Mouse (Mus musculus): ENCODE measurements around the gene Dst.

The Dst gene

DNA sequence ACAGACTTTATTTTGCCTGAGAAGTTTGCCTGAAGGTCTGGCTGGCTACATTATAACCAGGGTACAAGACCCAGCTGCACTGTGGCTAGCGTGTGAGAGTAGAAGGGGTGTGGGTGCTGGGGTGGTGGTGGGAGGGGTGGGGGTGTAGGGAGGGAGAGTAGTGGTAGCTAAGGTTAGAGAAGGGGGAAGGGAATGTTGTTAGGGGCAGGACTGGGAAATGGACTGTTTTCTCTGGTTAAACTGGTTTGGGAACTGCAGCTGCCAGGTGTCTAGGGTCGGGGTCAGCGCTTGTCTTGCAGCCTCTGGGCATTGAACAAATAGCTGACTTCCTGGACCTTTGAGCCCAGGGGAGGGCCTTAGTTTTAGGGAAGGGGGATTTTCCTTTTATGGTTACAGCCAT lies 17.3 kb downstream of the Dst start:
- no peak for DNase-seq (ENCODE audit: extremely low read depth, insufficient read length, low spot score)

GRCm38 (mm10) chr1:33927466-33927865 lies 19.4 kb downstream of the Dst start:
- DNase-seq (ENCODE audit: extremely low read depth, insufficient read length, low spot score): no peak

DNA sequence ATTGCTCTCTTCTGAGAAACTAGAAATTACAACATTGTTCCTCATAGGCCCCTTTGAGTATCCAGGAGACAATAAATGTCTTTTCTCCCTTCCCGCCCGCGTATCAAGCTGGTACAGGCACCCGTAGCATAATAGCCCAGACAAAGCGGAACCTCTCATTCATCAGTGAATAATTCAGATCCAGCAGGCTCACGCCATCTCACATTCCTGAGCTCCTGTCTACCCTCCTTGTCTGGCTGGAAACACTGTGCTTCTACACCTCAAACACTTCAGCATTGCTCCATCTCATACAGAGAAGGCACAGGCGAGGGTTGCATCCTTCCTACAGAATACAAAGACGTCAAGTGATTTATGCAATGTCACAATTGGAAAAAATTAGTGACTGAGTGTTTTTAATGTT lies 23.8 kb downstream of the Dst start:
- DNase-seq (ENCODE audit: extremely low read depth, insufficient read length, low spot score): no peak

DNA sequence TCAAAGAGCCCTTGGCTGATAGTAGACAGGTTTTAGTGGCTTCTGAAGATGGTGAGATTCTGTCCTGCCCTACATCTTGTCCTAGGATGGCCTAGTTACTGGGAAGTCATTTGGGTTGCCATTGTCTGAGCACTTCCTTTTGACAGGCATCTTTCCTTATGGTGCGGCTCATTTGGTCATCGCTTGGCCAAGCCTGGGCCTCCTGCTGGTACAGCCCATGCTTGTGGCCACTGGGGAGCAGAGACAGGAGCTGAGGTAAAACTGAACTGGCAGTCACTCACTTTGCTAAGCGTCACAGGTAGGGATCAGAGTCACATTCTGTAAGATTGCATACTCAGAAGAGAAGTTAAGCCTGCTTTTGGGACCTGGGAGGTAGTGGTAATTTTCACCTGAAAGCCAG lies 24.2 kb downstream of the Dst start:
- DNase-seq (ENCODE audit: extremely low read depth, insufficient read length, low spot score): no peak

DNA sequence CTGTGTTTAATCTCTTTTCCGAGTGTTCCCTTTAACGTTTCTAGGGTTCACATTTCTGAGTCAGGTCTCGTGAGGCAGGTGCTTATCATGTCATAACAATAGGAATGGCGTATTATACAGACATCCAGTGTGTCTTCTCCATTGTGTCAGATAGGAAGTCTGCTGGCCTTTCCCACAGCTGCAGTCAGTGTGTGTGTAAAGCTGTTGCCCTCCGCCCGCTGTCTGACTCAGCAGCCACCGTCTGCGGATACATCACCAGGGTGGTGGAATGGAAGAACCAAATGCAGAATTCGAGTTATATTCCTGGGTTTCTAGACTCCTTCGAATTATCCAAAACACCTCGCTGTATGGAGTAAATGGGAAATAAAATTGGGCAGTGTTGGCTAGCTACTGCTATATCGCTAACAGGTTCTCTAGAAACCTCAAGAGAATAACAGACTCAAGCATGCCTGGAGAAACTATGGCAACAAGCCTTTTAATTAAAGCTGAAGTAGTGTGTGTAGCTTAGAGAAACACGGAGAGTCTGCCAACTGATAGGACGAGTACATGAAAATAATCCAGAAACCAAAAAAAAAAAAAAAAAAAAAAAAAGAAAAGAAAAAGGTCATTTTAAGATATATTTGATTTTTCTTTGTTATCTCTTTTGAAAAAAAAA lies 24.9 kb downstream of the Dst start:
- DNase-seq (ENCODE audit: extremely low read depth, insufficient read length, low spot score): no peak

GRCm38 (mm10) chr1:33935946-33936345 lies 27.9 kb downstream of the Dst start:
- no peak for DNase-seq (ENCODE audit: extremely low read depth, insufficient read length, low spot score)

DNA sequence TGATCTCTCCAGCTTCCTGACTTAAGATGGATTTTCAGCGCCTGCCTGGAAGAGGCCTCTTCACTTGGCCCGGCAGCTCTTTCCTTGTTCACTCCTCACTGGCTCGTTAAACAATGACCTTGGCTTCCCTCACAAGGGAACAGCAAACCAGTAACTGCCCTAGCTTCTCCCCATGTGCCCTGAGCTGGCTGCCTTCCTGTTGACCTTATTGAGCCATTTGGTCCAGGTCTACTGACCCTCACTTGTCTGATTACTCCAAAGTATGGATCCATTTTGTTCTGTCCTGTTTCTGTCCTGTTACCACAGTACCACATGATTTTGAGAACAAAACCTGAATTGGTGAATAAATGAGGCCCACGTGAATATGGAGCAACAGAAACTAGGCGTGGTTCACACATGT lies 31.8 kb downstream of the Dst start:
- no peak for DNase-seq (ENCODE audit: extremely low read depth, insufficient read length, low spot score)

DNA sequence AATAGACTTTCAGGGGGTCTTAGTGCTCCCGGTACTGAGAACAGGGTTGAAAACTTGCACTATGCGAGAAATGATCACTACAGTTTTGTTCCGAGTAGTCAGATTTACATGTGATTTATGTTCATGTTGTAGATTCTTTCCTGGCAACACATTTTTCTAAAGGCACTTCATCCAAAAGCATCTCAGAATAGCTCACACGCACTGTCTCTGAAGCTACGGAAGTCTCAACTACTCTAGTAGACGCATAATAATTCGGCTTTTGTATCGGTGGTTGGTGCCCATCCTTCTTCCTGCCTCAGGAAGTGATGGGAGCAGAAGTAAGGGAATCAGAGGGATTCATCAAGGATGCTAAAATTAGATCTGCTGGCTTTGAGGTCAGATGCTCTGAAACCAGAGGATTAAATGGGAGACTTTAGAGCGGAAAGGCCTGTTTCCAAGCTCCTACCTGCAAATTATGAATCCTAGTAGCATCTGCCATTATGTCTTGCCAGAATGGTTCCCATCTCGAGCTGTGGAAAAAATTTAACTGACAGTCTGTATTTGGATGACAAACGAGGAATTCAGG lies 32.4 kb downstream of the Dst start:
- DNase-seq (ENCODE audit: extremely low read depth, insufficient read length, low spot score): no peak

GRCm38 (mm10) chr1:33942638-33943037 lies 34.6 kb downstream of the Dst start:
- no peak for DNase-seq (ENCODE audit: extremely low read depth, insufficient read length, low spot score)

GRCm38 (mm10) chr1:33943943-33944342 lies 35.9 kb downstream of the Dst start:
- no peak for DNase-seq (ENCODE audit: extremely low read depth, insufficient read length, low spot score)

- no peak for DNase-seq (ENCODE audit: extremely low read depth, insufficient read length, low spot score)
Observed at GRCm38 (mm10) chr1:33944977-33945750, 37.1 kb downstream of the Dst start.

- DNase-seq (ENCODE audit: extremely low read depth, insufficient read length, low spot score): no peak
Observed at GRCm38 (mm10) chr1:33945756-33946155, 37.7 kb downstream of the Dst start.

- no peak for DNase-seq (ENCODE audit: extremely low read depth, insufficient read length, low spot score)
Observed at GRCm38 (mm10) chr1:33946601-33947395, 38.8 kb downstream of the Dst start.

DNA sequence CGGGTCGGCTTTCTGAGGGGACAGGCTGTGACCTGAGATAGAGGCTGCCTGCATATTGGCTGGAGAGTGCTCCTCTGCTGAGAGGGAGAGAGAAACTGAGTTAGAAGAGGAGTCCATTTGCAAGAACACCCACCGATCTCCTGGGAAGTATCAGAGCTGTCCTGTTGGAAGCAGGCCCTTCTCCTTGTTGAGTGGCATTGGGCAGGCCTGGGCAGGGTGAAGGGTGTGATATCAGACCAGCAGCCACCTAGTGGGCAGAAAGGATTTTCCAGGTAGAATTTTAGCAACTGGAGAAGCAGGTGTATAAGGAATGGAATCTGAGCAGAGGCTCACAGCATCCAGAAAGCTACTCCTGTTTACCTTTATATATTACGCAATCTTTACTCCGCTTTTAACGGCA lies 39.8 kb downstream of the Dst start:
- DNase-seq (ENCODE audit: extremely low read depth, insufficient read length, low spot score): no peak

- DNase-seq (ENCODE audit: extremely low read depth, insufficient read length, low spot score): no peak
Observed at GRCm38 (mm10) chr1:33948511-33948910, 40.5 kb downstream of the Dst start.

DNA sequence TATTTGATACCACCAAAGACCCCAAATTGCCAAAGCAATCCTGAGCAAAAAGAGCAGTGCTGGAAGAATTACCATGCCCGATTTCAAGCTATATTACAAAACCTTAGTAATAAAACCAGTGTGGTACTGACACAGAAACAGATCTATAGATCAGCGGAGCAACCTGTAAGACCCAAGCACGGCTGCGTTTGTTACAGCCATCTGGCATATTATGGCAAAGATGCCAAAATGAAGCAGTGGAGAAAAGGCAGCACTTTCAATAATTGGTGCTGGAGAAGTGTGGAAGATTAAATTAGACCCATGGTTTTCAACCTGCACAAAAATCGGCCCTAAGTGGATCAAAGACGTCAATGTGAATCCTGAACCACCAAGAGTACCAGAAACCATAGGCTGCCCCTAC lies 47.6 kb downstream of the Dst start:
- no peak for DNase-seq (ENCODE audit: extremely low read depth, insufficient read length, low spot score)

DNA sequence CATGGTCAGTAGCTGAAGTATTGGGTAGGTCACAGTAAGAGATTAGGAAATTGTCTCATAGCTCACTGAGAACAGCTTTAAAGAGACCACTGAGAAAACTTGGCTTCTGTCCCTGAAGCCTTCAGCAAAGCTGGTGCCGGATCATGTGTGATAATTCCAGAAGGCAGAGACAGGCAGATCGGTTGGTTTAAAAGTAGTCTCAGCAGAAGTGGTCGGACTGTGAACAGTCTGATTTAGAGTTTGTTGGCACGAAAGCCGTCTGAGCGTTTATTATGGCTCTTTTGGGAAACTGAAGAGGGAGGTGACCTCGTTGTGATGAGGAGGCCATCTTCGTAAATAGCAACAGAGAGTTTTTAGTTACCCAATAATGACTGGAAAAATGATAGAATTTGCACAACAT lies 52.4 kb downstream of the Dst start:
- no peak for DNase-seq (ENCODE audit: extremely low read depth, insufficient read length, low spot score)

DNA sequence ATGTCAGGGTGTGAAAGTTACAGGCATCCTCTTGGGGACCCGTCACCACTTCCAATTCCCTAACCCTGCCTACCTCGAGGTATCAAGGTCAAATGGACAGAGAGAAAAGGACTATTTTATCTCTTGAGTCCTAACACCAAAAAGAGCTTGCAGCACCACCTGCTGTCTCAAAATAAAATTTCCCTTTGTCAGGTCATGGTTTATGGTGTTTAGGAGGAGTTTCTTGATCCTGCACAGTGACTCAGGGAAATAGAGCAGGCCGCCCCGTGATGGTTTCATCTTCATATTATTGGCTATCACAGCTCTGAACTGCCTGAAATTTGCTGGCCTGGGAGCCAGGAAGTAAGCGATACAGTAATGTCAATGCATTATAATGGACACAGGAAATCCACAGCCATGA lies 56.6 kb downstream of the Dst start:
- peak; percentile 50 for DNase-seq (ENCODE audit: extremely low read depth, insufficient read length, low spot score)

DNA sequence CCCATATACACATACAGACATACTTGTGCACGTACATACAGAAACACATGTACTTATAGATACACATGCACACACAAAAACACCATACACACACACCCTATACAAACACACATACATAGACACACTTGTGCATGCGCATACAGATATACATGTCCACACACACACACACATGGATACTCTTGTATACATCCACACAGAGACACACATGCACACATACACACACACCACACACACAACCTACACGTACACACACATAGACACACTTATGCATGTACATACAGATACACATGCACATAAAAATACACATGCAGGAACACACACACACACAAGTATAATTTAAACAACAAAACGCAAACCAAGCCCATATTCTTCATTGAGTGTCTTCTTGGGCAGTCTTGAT lies 57.8 kb downstream of the Dst start:
- DNase-seq (ENCODE audit: extremely low read depth, insufficient read length, low spot score): no peak

- DNase-seq (ENCODE audit: extremely low read depth, insufficient read length, low spot score): no peak
Observed at GRCm38 (mm10) chr1:33966328-33966727, 58.3 kb downstream of the Dst start.

GRCm38 (mm10) chr1:33967206-33967605 lies 59.2 kb downstream of the Dst start:
- no peak for DNase-seq (ENCODE audit: extremely low read depth, insufficient read length, low spot score)
